Mouse (Mus musculus) heart, embryonic 15.5 days (tissue): ENCODE data around the gene Ikzf1. TPM values are rescaled to one million over a fixed set of nuclear protein-coding genes. Genes with fewer than 3 reads are reported as not detected.
A peak's percentile ranks its signal among the peaks of the same experiment; 100 is the strongest.

Experiments
- ATAC-seq: fragments of 200-750 bp; cut with Nextera tagmentation; replicated peaks from 2 replicates; pipeline ENCODE4 v1.8.0; 2017; ENCODE audit warnings: low read depth, moderate TSS enrichment; ENCODE audit not compliant: insufficient number of reproducible peaks, insufficient read depth, low FRiP score
- H3K27ac ChIP-seq: fragments of 300-500 bp; sonication (generic); 2 replicates; pipeline ENCODE4 v1.5.1; 2015; ENCODE audit warnings: mild to moderate bottlenecking, inconsistent platforms
- H3K27me3 ChIP-seq: fragments of 300-500 bp; sonication (generic); 2 replicates; pipeline ENCODE4 v1.6.1; 2015; ENCODE audit warnings: inconsistent platforms
- H3K36me3 ChIP-seq: fragments of 300-500 bp; sonication (generic); 2 replicates; pipeline ENCODE4 v1.6.1; 2015; ENCODE audit warnings: mild to moderate bottlenecking, inconsistent platforms
- H3K4me1 ChIP-seq: fragments of 300-500 bp; sonication (generic); replicated peaks from 2 replicates; pipeline ENCODE4 v1.6.1; 2015; ENCODE audit warnings: inconsistent platforms
- H3K4me2 ChIP-seq: fragments of 300-500 bp; sonication (generic); 2 replicates; pipeline ENCODE4 v1.6.1; 2015; ENCODE audit warnings: inconsistent platforms, mild to moderate bottlenecking, moderate library complexity
- H3K4me3 ChIP-seq: fragments of 300-500 bp; sonication (generic); 2 replicates; pipeline ENCODE4 v1.5.1; 2015; ENCODE audit warnings: mild to moderate bottlenecking, inconsistent platforms
- H3K9ac ChIP-seq: fragments of 300-500 bp; sonication (generic); 2 replicates; pipeline ENCODE4 v1.6.1; 2015; ENCODE audit warnings: mild to moderate bottlenecking, inconsistent platforms
- H3K9me3 ChIP-seq: fragments of 300-500 bp; sonication (generic); replicated peaks from 2 replicates; pipeline ENCODE4 v1.6.1; 2016; ENCODE audit warnings: inconsistent platforms
- WGBS: fragments of 180-500 bp; shearing (Covaris S2); methylation state at CpG from one replicate; pipeline ENCODE4 v1.1.7; 2015; ENCODE audit warnings: mixed read lengths; 5-methylcytosine and 5-hydroxymethylcytosine counted together
- polyA plus RNA-seq: library from polyadenylated mRNA; unstranded; fragments of >200 nt; fragmentation: Nextera tagmentation; extraction: Ambion mirVana; gene quantifications from 2 replicates; pipeline ENCODE4 v1.2.1, GENCODE M21; 2015

Ikzf1 gene
- polyA plus RNA-seq: 1.2 and 6.2 TPM in 2 replicates

- Histone ChIP-seq H3K9ac (peak within 1 kb of the TSS; percentile 65), H3K4me3 (peak within 1 kb of the TSS; percentile 76), H3K4me2 (peak within 1 kb of the TSS; percentile 99), H3K27me3 (peaks cover 54% of the 10 kb centered on the region), H3K36me3 (no peaks in the 10 kb centered on the region), H3K27ac (0 out of 2 replicates have a peak within 1 kb of the TSS, but pooled peaks have one; percentile 25), H3K4me1 (peaks cover 14% of the 10 kb centered on the region), H3K9me3 (no peaks in the 10 kb centered on the region)
- ATAC-seq: peak; percentile 61
- 1% methylated on average over 96 of the region's 100 CpGs for WGBS
Measured at GRCm38 (mm10) chr11:11684930-11685852, at the start of gene Ikzf1. Gene Ikzf1 (plus strand): TSS chr11:11685003.

GRCm38 (mm10) chr11:11644303-11644702 lies 40.5 kb upstream of the Ikzf1 start:
- no peak overlapping the region for H3K27ac ChIP-seq
- no peak overlapping the region for H3K4me2 ChIP-seq
- no peaks in the 10 kb centered on the region for H3K9me3 ChIP-seq
- no peak for ATAC-seq
- no peak overlapping the region for H3K4me3 ChIP-seq
- H3K27me3 ChIP-seq: no peaks in the 10 kb centered on the region
- no peak overlapping the region for H3K9ac ChIP-seq
- no peaks in the 10 kb centered on the region for H3K4me1 ChIP-seq
- no peaks in the 10 kb centered on the region for H3K36me3 ChIP-seq

- Histone ChIP-seq H3K4me3 (no peak overlapping the region), H3K9me3 (no peaks in the 10 kb centered on the region), H3K4me2 (no peak overlapping the region), H3K27me3 (no peaks in the 10 kb centered on the region), H3K27ac (no peak overlapping the region), H3K36me3 (no peaks in the 10 kb centered on the region), H3K9ac (no peak overlapping the region), H3K4me1 (no peaks in the 10 kb centered on the region)
- no peak for ATAC-seq
- WGBS: 62% methylated on average over 3 of the region's 3 CpGs
Measured at GRCm38 (mm10) chr11:11656388-11656787, 28.4 kb upstream of the Ikzf1 start.

GRCm38 (mm10) chr11:11656995-11657530 lies 27.7 kb upstream of the Ikzf1 start:
- no peaks in the 10 kb centered on the region for H3K36me3 ChIP-seq
- no peak overlapping the region for H3K4me2 ChIP-seq
- 48% methylated on average over 5 of the region's 5 CpGs for WGBS
- H3K9ac ChIP-seq: no peak overlapping the region
- no peaks in the 10 kb centered on the region for H3K9me3 ChIP-seq
- no peaks in the 10 kb centered on the region for H3K27me3 ChIP-seq
- H3K27ac ChIP-seq: no peak overlapping the region
- ATAC-seq: no peak; the same call in 1 of the 2 replicates
- no peaks in the 10 kb centered on the region for H3K4me1 ChIP-seq
- H3K4me3 ChIP-seq: no peak overlapping the region

GRCm38 (mm10) chr11:11657634-11658033 lies 27.2 kb upstream of the Ikzf1 start:
- H3K27me3 ChIP-seq: no peaks in the 10 kb centered on the region
- no peak for ATAC-seq
- 81% methylated on average over 4 of the region's 4 CpGs for WGBS
- H3K4me2 ChIP-seq: no peak overlapping the region
- no peak overlapping the region for H3K4me3 ChIP-seq
- H3K4me1 ChIP-seq: no peaks in the 10 kb centered on the region
- no peak overlapping the region for H3K9ac ChIP-seq
- H3K27ac ChIP-seq: no peak overlapping the region
- no peaks in the 10 kb centered on the region for H3K36me3 ChIP-seq
- H3K9me3 ChIP-seq: no peaks in the 10 kb centered on the region

GRCm38 (mm10) chr11:11658834-11659233 lies 26.0 kb upstream of the Ikzf1 start:
- Histone ChIP-seq H3K9ac (no peak overlapping the region), H3K4me2 (no peak overlapping the region), H3K36me3 (no peaks in the 10 kb centered on the region), H3K4me3 (no peak overlapping the region), H3K4me1 (no peaks in the 10 kb centered on the region), H3K9me3 (no peaks in the 10 kb centered on the region), H3K27me3 (no peaks in the 10 kb centered on the region), H3K27ac (no peak overlapping the region)
- no peak for ATAC-seq
- WGBS: 75% methylated on average over 4 of the region's 4 CpGs

- no peak for ATAC-seq
- Histone ChIP-seq H3K4me1 (no peaks in the 10 kb centered on the region), H3K27me3 (no peaks in the 10 kb centered on the region), H3K9ac (no peak overlapping the region), H3K36me3 (no peaks in the 10 kb centered on the region), H3K27ac (no peak overlapping the region), H3K9me3 (no peaks in the 10 kb centered on the region), H3K4me3 (no peak overlapping the region), H3K4me2 (no peak overlapping the region)
- WGBS: 75% methylated on average over 4 of the region's 4 CpGs
Measured at GRCm38 (mm10) chr11:11660651-11661050, 24.2 kb upstream of the Ikzf1 start.

- H3K4me1 ChIP-seq: no peaks in the 10 kb centered on the region
- no peak overlapping the region for H3K27ac ChIP-seq
- no peaks in the 10 kb centered on the region for H3K27me3 ChIP-seq
- H3K4me2 ChIP-seq: no peak overlapping the region
- no peak for ATAC-seq
- no peaks in the 10 kb centered on the region for H3K36me3 ChIP-seq
- no peak overlapping the region for H3K9ac ChIP-seq
- WGBS: 78% methylated on average over 4 of the region's 4 CpGs
- no peak overlapping the region for H3K4me3 ChIP-seq
- H3K9me3 ChIP-seq: no peaks in the 10 kb centered on the region
Measured at GRCm38 (mm10) chr11:11667254-11667921, 17.4 kb upstream of the Ikzf1 start.

GRCm38 (mm10) chr11:11667922-11668290 lies 16.9 kb upstream of the Ikzf1 start:
- H3K36me3 ChIP-seq: no peaks in the 10 kb centered on the region
- 81% methylated on average over 3 of the region's 3 CpGs for WGBS
- no peak overlapping the region for H3K4me3 ChIP-seq
- no peak overlapping the region for H3K9ac ChIP-seq
- ATAC-seq: no peak
- no peaks in the 10 kb centered on the region for H3K4me1 ChIP-seq
- no peak overlapping the region for H3K27ac ChIP-seq
- H3K4me2 ChIP-seq: no peak overlapping the region
- no peaks in the 10 kb centered on the region for H3K9me3 ChIP-seq
- H3K27me3 ChIP-seq: no peaks in the 10 kb centered on the region

GRCm38 (mm10) chr11:11672974-11673373 lies 11.8 kb upstream of the Ikzf1 start:
- Histone ChIP-seq H3K27me3 (no peaks in the 10 kb centered on the region), H3K4me1 (no peaks in the 10 kb centered on the region), H3K27ac (no peak overlapping the region), H3K4me2 (no peak overlapping the region), H3K9me3 (no peaks in the 10 kb centered on the region), H3K36me3 (no peaks in the 10 kb centered on the region), H3K9ac (no peak overlapping the region), H3K4me3 (no peak overlapping the region)
- ATAC-seq: no peak
- WGBS: 60% methylated on average over 4 of the region's 4 CpGs

GRCm38 (mm10) chr11:11675063-11675462 lies 9.7 kb upstream of the Ikzf1 start:
- H3K9ac ChIP-seq: no peak overlapping the region
- no peaks in the 10 kb centered on the region for H3K36me3 ChIP-seq
- no peak overlapping the region for H3K4me2 ChIP-seq
- H3K9me3 ChIP-seq: no peaks in the 10 kb centered on the region
- ATAC-seq: no peak
- H3K4me1 ChIP-seq: no peaks in the 10 kb centered on the region
- H3K27ac ChIP-seq: no peak overlapping the region
- no peak overlapping the region for H3K4me3 ChIP-seq
- H3K27me3 ChIP-seq: no peaks in the 10 kb centered on the region
